Mouse (Mus musculus) ovary, postnatal 36 days (tissue): Measurements from ENCODE around the gene Sgo2b.
"Not testable (repeated sequence)": the region's sequence is repeated elsewhere in the genome, so short reads cannot be mapped to it uniquely, and the experiment has no call there.

Experiments
- DNase-seq: peaks from one replicate; pipeline ENCODE4 v3.0.0; 2022; ENCODE audit warnings: low spot score, mixed read lengths

The Sgo2b gene

GRCm38 (mm10) chr8:63951626-63952377 lies at the start of gene Sgo2b:
Gene Sgo2b, minus strand, starts transcription at chr8:63952248.
- DNase-seq, result no peak

DNA sequence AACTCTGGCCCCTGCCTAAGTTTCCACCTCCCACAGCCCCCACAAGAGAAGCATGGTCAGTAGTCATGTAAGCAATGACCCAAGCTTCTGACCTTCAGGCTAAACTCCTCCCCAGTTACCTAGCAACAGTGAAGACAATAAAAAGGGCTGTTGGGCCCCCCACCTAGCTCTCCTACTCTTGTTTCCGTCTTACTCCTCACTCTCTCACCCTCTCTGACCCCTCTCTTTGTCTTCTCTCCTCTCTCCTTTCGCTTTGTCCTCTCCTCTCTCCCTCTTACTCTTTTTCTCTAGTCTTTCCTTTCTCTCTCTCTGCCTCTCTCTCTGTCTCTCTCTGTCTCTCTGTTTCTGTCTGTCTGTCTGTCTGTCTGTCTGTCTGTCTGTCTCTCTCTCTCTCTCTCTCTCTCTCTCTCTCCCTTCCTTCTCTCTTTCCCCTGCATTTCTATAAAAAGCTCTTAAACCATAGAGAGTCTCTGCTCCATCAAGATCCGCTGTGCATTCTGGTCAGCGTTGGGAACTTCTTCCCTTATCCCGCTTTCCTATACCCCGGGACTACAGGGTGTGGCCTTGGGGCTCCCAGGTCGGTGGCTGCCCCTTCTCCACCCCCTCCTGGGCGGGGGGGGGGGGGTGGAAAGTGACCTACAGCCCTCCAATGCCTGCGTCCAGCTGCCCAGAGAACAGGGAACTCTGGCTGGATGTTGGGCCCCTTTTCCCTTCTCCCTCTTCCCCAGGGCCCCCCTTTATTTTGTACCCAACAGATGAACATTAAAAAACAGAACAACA lies 18.8 kb upstream of the Sgo2b start:
- not testable (repeated sequence) for DNase-seq

DNA sequence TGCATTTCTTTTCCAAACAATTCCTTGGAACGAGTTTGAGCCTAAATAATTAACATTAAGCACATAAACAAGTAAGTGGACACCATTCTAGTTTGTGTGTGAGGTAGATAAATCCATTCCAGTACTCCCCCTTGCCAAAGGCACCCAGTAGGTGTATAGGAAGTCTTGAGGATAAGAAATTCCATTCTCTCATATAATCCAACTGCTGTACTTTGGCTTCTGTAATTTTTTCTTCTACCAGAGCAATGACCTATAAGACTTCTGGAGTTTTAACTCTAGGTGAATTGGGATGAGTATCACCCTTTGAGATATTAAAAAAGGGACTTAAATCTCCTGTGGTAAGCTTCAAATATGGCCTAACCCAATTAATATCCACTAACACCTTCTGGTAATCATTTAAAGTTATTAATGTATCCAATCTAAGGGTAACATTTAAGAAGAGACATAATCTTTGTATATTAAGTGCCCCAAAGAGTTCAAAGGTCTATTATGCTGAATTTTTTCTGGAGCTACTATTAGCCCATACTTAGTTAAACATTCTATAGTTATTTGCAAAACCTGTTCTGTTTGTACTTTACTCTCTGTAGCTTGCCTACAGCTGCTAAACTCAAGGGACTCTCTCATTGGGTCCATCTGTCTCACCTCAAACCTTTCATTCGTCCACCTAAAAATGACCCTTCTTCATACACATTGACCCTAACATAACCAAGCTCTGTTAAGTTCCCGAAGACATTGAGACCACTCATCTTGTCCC lies 9.2 kb upstream of the Sgo2b start:
- DNase-seq, result no peak

- not testable (repeated sequence) for DNase-seq
Measured at GRCm38 (mm10) chr8:63953802-63954201, 1.8 kb upstream of the Sgo2b start.

- DNase-seq, result no peak
Measured at GRCm38 (mm10) chr8:63933171-63933570, 18.9 kb downstream of the Sgo2b start.

DNA sequence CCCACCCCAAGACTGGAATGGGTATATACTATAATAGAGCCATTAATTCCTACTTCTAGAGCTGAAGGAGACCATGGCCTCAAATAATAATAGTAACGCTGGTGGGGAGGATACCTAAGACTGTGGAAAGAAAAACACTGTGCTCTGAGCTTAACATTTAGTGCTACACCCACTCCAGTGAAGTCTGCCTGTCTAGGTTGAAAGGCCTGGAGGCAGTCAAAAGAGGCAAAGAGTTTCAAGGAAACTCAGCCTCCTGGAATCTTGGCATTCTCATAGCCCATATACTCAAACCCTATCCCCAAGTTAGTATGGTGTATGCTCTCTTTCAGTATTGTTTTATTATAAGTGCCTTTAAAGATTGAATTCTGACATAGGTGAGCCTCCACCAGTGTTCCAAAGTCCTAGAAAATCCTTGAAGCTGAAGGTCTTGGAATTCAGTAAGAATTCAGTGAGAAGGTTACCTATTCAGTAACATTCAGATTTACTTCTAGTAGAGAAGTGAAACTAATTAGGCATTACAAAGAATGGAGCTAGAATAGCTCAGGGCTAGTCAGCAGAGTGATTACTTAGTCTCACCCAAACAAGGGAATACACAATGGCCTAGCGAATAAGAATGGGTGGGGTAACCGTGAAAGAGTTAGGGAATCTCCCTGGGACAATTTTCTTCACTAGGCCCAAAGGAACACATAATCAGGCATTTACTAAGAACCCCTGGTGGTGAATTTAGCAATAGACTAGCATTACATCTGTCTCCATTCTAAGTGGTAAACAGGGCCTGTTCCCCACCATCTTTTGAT lies 22.5 kb downstream of the Sgo2b start:
- DNase-seq, result no peak

DNA sequence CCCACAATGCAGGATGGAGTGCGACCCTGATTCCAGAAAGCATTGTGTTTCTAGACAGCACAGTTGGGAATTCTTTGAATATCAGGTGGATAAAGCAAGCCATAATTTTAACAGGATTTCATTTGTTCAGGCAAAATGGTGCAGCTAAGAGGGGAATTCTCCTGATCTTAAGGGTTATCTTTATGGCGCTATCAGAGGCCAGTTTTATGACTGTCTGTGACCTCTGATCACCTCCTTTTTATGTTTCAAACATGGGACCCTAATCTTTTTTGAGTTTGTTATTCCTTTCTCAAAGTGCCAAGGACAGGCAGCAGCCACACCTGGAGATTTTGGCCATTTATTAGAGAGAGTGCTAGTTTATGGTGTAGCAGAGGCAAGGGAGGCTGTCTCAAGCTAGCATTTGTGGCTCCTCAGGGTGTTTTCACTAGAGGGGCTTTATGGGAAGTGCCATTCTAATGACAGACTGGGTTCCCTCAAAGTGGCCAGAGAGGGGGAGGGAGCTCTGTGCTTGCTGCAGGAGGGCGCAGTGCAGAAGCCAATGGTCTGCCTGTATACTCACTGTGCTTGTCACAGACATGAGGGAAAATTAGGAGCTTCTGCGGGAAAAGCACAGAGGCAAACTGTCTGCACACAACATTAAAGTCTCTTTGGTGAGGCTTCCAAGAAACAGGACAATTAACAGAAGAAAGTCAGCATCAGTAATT lies 30.6 kb downstream of the Sgo2b start:
- DNase-seq, result no peak

DNA sequence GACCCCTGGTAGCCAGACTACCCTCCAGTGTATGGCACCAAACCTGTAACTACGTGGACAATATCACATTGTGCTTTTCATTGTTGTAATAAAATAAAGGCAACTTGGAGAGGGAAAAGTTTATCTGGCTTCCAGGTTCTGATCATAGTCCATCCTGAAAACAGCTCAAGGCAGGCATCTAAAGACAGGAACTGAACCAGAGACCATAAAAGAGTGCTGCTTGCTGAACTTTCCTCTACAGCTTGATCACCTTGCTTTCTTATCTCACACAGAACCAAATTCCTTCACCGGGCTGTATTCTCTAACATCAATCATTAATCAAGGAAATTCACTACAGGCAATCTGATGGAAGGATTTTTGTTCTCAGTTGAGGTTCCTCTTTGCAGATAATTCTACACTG lies 57.0 kb downstream of the Sgo2b start:
- no peak for DNase-seq

- DNase-seq, result no peak
Measured at GRCm38 (mm10) chr8:63878353-63878752, 73.7 kb downstream of the Sgo2b start.

DNA sequence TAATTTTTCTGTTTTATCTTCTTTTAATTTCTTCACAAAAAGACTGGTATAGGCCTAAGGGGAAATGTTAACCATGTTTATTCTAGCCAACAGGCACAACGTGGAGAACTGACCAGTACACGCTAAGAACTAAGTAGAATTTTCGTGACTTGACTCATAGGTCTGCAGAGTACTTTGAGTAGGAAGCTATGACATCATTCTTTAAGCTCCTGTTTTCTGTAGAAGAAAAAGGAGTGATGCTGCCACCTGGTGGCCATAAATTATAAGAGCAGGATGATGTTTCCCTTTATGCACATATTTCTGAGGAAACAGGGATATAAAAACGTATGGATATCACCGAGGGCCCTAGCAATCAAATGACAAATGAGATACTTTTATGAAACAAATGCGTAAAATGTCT lies 74.7 kb downstream of the Sgo2b start:
- peak; percentile 7 for DNase-seq

DNA sequence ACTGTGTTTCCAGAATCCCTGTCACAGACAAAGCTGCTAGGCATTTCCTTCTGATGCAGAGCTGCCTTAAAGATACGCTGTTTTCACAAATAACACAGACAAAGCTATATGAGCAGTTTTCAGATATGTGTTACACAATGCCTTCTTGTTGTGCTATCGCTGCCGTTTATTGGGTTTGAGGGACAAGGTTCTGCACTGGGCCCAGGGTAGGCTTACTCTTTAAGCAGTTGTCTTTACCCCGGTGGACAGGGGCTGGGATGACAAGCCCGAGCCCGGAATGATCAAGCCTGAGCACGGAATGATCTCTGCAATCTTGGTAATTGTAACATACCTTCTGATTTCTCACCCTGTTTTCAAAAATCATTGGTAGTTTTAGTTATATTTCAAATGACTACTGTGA lies 75.1 kb downstream of the Sgo2b start:
- DNase-seq, result no peak
